Mouse (Mus musculus) mammary gland, adult 2 months (tissue): ENCODE measurements around the gene Lrrc8e. TPM values are rescaled to one million over a fixed set of nuclear protein-coding genes. Genes with fewer than 3 reads are reported as not detected.

Experiments
- polyA plus RNA-seq: library from polyadenylated mRNA; depleted of rRNA; stranded (reverse); fragments of >200 nt; gene quantifications from 2 replicates; pipeline ENCODE4 v1.2.3, GENCODE M21; 2012; ENCODE audit warnings: low replicate concordance; rRNA removed

The Lrrc8e gene
- polyA plus RNA-seq, result 1.6 TPM in 2 replicates

GRCm38 (mm10) chr8:4226739-4227347, at the start of gene Lrrc8e:
TSS of gene Lrrc8e (plus strand) at chr8:4226827.

GRCm38 (mm10) chr8:4216791-4217621, 9.6 kb upstream of the Lrrc8e start, which contains the start of gene Prr36:
TSS of gene Prr36 (minus strand) at chr8:4217459.

GRCm38 (mm10) chr8:4238434-4239192, 12.0 kb downstream of the Lrrc8e start, which contains the start of the genes Map2k7 and Gm49320:
TSS of gene Map2k7 (plus strand) at chr8:4238740.
TSS of gene Gm49320 (plus strand) at chr8:4238865.

GRCm38 (mm10) chr8:4247951-4248540, 21.4 kb downstream of the Lrrc8e start, which contains the start of gene Tgfbr3l:
TSS of gene Tgfbr3l (plus strand) at chr8:4248214.

GRCm38 (mm10) chr8:4252934-4253841, 26.6 kb downstream of the Lrrc8e start, which contains the start of gene Snapc2:
TSS of gene Snapc2 (plus strand) at chr8:4253080.

GRCm38 (mm10) chr8:4259125-4259804, 32.6 kb downstream of the Lrrc8e start, which contains the start of gene Ctxn1:
TSS of gene Ctxn1 (minus strand) at chr8:4259274.

GRCm38 (mm10) chr8:4275275-4276110, 48.9 kb downstream of the Lrrc8e start, which contains the start of gene Timm44:
TSS of gene Timm44 (minus strand) at chr8:4275913.

Other genes starting within 250 kb of the Lrrc8e start
- 66.9 and 109 TPM in 2 replicates for gene Cd209f, start 121.0 kb upstream of the Lrrc8e start, polyA plus RNA-seq
- gene Cd209g, start 92.7 kb upstream of the Lrrc8e start, polyA plus RNA-seq, result 86.2 and 103 TPM in 2 replicates
- gene Evi5l, start 60.3 kb upstream of the Lrrc8e start, polyA plus RNA-seq, result 24.4 and 36.5 TPM in 2 replicates
- gene Prr36, start 9.4 kb upstream of the Lrrc8e start, polyA plus RNA-seq, result 0.52 and 1.1 TPM in 2 replicates
- 40.9 and 50.7 TPM in 2 replicates for gene Map2k7, start 11.9 kb downstream of the Lrrc8e start, polyA plus RNA-seq
- gene Gm49320, start 12.0 kb downstream of the Lrrc8e start, polyA plus RNA-seq, result 4.8 and 6.2 TPM in 2 replicates
- 45.2 and 99.3 TPM in 2 replicates for gene Tgfbr3l, start 21.4 kb downstream of the Lrrc8e start, polyA plus RNA-seq
- 36.5 and 40.7 TPM in 2 replicates for gene Snapc2, start 26.3 kb downstream of the Lrrc8e start, polyA plus RNA-seq
- 11.0 and 12.4 TPM in 2 replicates for gene Ctxn1, start 32.4 kb downstream of the Lrrc8e start, polyA plus RNA-seq
- 57.5 and 88.0 TPM in 2 replicates for gene Timm44, start 49.1 kb downstream of the Lrrc8e start, polyA plus RNA-seq
- 2.4 and 5.1 TPM in 2 replicates for gene Ccl25, start 98.4 kb downstream of the Lrrc8e start, polyA plus RNA-seq
- 30.0 and 36.5 TPM in 2 replicates for gene Elavl1, start 98.6 kb downstream of the Lrrc8e start, polyA plus RNA-seq